Mouse (Mus musculus): Measurements from ENCODE around the gene Clpb.

The Clpb gene

GRCm38 (mm10) chr7:101725081-101725480, 61.6 kb downstream of the Clpb start:
- DNase-seq (ENCODE audit: low spot score in 2 of 2): no peak

GRCm38 (mm10) chr7:101726980-101727379, 63.5 kb downstream of the Clpb start:
- no peak for DNase-seq (ENCODE audit: low spot score in 2 of 2)

- no peak for DNase-seq (ENCODE audit: low spot score in 2 of 2)
Measured at GRCm38 (mm10) chr7:101732096-101732495, 68.7 kb downstream of the Clpb start.

- no peak for DNase-seq (ENCODE audit: low spot score in 2 of 2)
Measured at GRCm38 (mm10) chr7:101733042-101733441, 69.6 kb downstream of the Clpb start.

GRCm38 (mm10) chr7:101735297-101735696, 71.9 kb downstream of the Clpb start:
- no peak for DNase-seq (ENCODE audit: low spot score in 2 of 2)

- no peak for DNase-seq (ENCODE audit: low spot score in 2 of 2)
Measured at GRCm38 (mm10) chr7:101737735-101738134, 74.3 kb downstream of the Clpb start.

- no peak for DNase-seq (ENCODE audit: low spot score in 2 of 2)
Measured at GRCm38 (mm10) chr7:101739602-101740001, 76.2 kb downstream of the Clpb start.

- DNase-seq (ENCODE audit: low spot score in 2 of 2): no peak
Measured at GRCm38 (mm10) chr7:101743487-101743886, 80.1 kb downstream of the Clpb start.

GRCm38 (mm10) chr7:101746559-101747334, 83.3 kb downstream of the Clpb start:
- no peak for DNase-seq (ENCODE audit: low spot score in 2 of 2)

GRCm38 (mm10) chr7:101750268-101750667, 86.8 kb downstream of the Clpb start:
- DNase-seq (ENCODE audit: low spot score in 2 of 2): no peak

GRCm38 (mm10) chr7:101752346-101752745, 88.9 kb downstream of the Clpb start:
- no peak for DNase-seq (ENCODE audit: low spot score in 2 of 2)

- no peak for DNase-seq (ENCODE audit: low spot score in 2 of 2)
Measured at GRCm38 (mm10) chr7:101753492-101753891, 90.1 kb downstream of the Clpb start.

GRCm38 (mm10) chr7:101754416-101754815, 91.0 kb downstream of the Clpb start:
- DNase-seq (ENCODE audit: low spot score in 2 of 2): no peak

- no peak for DNase-seq (ENCODE audit: low spot score in 2 of 2)
Measured at GRCm38 (mm10) chr7:101755301-101755700, 91.9 kb downstream of the Clpb start.

- peak; percentile 20 for DNase-seq (ENCODE audit: low spot score in 2 of 2)
Measured at GRCm38 (mm10) chr7:101761899-101762780, 98.7 kb downstream of the Clpb start.

- DNase-seq (ENCODE audit: low spot score in 2 of 2): no peak
Measured at GRCm38 (mm10) chr7:101767335-101767907, 104.0 kb downstream of the Clpb start.

GRCm38 (mm10) chr7:101770051-101770450, 106.6 kb downstream of the Clpb start:
- no peak for DNase-seq (ENCODE audit: low spot score in 2 of 2)

GRCm38 (mm10) chr7:101771604-101772003, 108.2 kb downstream of the Clpb start:
- no peak for DNase-seq (ENCODE audit: low spot score in 2 of 2)

- no peak for DNase-seq (ENCODE audit: low spot score in 2 of 2)
Measured at GRCm38 (mm10) chr7:101772687-101773086, 109.3 kb downstream of the Clpb start.

GRCm38 (mm10) chr7:101777053-101777452, 113.6 kb downstream of the Clpb start:
- no peak for DNase-seq (ENCODE audit: low spot score in 2 of 2)

- no peak for DNase-seq (ENCODE audit: low spot score in 2 of 2)
Measured at GRCm38 (mm10) chr7:101817861-101818401, 154.5 kb downstream of the Clpb start, which contains the start of gene Phox2a. TSS of gene Phox2a (plus strand) at chr7:101818313.

All from frontal cortex, postnatal 10 days (tissue).